Mouse (Mus musculus): ENCODE results near the gene Glra4.

Glra4 gene

DNA sequence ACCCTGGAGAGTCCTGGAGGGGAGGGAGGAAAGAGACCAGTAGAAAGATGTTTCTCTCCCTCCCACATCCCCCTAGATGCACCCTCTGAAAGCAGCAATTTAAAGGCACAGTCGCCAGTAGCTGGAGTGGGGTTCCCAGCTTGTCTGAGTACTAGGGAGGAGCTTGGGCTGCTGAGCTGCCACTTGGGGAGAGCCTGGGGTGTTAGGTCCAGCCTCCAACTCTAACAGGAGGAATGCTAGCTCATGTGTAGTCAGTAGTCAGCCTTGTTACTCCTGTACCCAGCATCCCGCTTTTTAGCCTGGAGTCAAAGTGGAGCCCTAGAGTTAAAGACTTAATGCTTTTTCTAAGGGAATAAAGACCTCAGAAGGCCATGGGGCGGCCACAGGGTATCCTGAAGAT is at the start of gene Glra4:
TSS of gene Glra4 (minus strand) at position 101 of the 400 bp plus-strand sequence.
- no peak for DNase-seq (ENCODE audit: low read depth)

DNA sequence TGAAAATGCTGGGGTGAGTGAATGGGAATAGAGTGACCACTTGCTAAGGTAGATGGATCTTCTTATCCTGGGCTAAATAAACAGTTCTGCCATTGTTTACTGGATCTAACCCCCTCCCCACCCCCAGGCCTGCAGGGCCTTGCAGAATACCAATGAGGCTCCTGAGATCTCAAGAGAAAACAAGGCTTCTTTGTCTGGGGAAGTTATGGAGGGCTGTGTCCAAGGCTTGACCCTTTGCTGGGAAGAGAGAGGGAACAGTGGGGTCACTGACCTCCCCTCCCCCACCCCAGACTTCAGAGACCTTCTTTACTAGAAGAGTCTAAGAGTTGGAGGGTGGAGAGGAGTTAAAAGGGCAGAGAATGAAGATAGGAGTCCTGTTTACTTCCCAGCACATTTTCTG is 48.7 kb upstream of the Glra4 start:
- DNase-seq (ENCODE audit: low read depth): no peak

DNA sequence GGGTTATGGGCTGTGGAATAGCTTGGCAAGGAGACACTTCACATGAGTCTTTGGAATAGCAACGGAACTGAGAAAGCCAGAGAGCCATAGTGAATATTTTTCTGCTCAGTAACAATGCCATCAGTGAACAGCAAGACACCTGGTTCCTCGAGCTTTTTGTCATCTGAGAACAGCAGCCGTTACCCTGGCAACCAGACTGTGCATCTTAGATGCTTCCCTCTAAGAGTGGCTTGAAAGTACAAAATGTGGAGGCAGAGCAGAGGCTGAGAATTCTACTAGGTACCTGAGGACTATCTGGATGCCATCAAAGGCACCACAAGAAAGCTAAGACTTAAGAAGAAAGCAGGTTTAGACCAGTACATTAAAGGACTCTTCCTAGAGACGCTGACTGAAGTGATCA is 45.1 kb upstream of the Glra4 start:
- DNase-seq (ENCODE audit: low read depth): no peak

- no peak for DNase-seq (ENCODE audit: low read depth)
Measured at GRCm38 (mm10) chrX:136822371-136822770, 42.4 kb upstream of the Glra4 start, which contains the start of gene Plp1. Gene Plp1 (plus strand): TSS chrX:136822671.

- peak; percentile 64 for DNase-seq (ENCODE audit: low read depth)
Measured at GRCm38 (mm10) chrX:136820250-136820649, 40.3 kb upstream of the Glra4 start.

GRCm38 (mm10) chrX:136819752-136820151 is 39.8 kb upstream of the Glra4 start:
- no peak for DNase-seq (ENCODE audit: low read depth)

DNA sequence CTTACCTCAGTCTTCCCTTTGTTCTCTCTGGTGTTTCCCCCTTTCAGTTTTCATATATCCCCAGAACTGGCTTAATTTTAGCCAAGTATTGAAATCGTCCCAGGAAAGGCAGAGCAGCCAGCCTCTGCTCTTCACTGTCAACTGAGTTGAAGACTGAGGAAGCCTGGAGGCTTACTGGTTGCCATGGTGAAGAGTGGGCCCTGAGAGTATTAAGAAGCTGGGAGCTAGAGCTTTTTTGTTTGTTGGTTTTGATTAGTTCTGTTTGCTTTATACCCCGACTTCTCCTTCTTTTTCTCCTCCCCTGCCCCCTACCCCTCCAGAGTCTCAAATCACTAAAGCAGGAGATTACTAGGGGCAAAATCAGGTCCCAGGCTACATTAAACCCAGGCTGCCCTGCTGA is 17.3 kb upstream of the Glra4 start:
- no peak for DNase-seq (ENCODE audit: low read depth)

- no peak for DNase-seq (ENCODE audit: low read depth)
Measured at GRCm38 (mm10) chrX:136789446-136789845, 9.5 kb upstream of the Glra4 start.

GRCm38 (mm10) chrX:136779262-136779661 is 679 bp downstream of the Glra4 start:
- no peak for DNase-seq (ENCODE audit: low read depth)

DNA sequence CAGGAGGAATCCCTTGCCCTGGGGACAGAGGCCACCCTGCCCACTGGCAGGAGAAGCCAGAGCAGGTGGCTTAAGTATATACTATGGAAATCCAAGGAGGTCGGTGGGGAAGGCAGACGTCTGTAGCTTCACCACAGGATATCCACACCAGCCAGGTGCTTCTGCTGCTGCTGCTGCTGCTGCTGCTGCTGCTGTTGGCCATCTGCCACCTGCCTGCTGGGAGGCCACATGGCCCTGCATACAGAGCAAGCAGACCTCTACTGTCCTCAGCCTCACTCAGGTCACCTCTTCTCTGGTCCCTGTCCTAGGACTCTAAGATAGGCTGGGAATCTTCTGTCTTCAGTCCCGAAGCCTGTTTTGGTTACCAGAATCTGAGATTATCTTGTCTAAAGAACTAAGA is 1.9 kb downstream of the Glra4 start:
- no peak for DNase-seq (ENCODE audit: low read depth)

- no peak for DNase-seq (ENCODE audit: low read depth)
Measured at GRCm38 (mm10) chrX:136773035-136773434, 6.9 kb downstream of the Glra4 start.

GRCm38 (mm10) chrX:136761103-136762074 is 18.6 kb downstream of the Glra4 start:
- peak; percentile 44 for DNase-seq (ENCODE audit: low read depth)

DNA sequence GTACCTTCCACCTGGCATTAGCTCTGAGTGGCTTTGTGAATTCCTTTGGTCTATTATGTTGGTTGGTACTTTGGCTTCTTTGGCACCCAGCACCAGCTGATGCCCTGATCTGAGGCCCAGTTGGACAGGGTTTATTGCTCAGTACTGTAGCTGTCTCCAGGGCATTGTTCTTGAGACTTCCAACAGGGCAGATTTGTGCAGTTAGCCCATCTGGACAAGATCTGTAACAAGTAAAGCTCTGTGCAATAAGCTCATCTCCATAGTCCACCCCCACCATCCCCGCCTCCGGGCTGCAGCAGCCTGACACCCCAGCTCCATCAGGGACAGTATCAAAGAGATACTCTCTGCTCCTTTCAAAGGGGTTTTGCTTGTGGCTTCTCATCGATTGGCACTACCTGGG is 24.5 kb downstream of the Glra4 start:
- no peak for DNase-seq (ENCODE audit: low read depth)

- DNase-seq (ENCODE audit: low read depth): no peak
Measured at GRCm38 (mm10) chrX:136749329-136749728, 30.6 kb downstream of the Glra4 start.

DNA sequence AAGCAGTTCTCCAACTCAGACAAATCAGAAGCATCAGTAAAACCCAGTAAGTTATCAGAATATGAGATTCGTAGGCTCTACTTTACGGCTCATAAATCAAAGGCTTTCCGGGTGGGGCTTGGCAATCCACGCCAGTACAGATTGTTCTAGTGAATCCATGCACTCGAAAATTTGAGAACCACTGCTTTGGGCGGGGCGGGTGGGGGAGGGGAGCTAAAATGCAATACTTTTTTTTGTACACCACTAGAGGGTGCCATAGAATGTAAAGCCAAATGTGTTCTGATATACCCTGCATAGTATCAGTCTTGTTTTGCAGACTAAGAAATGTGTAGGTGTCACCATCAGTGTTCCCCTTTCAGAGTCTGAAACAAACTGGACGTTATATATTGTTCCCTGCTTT is 35.3 kb downstream of the Glra4 start:
- DNase-seq (ENCODE audit: low read depth): peak; percentile 14

DNA sequence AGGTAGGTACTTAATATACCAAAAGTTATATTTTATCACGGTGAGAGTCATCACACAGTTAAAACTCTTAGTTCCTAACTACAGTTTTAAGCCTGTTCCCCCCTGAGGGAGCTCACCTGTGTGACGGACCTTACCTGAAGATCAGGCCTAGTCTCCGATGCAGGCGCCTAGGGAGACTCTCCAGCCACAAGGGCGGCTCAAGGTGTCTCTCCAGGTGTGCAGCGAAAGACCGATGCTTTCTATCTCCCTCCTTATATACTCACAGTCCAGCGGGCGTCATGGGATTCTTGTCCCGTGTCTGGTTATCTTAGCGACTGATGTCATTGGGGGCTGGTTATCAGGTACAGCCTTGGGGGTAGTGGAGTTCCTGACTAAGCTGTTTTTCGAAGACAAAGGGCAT is 36.5 kb downstream of the Glra4 start, which contains the start of gene Morf4l2:
TSS of gene Morf4l2 (minus strand) at position 232 of the 400 bp plus-strand sequence.
- no peak for DNase-seq (ENCODE audit: low read depth)

DNA sequence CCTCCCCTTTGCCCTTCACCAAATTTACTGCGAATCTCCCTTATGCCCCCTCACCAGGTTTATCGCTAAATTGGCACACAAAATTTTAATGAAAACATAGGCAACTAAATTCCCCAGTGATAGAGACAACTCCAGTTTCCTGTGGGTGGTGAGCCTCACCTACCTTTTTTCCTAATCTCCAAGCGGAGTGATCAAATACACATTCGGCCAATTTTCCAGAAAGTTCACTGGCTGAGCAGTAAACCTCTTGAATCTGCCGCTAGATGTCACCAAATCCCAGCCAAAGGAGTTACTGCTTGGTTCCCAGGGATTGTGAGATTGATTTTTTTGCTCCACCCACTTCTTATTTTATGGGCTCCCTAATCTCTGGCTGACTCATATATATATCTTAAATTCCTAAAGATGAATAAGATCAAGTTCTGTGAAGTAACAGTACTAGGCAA is 37.3 kb downstream of the Glra4 start:
- peak; percentile 82 for DNase-seq (ENCODE audit: low read depth)

GRCm38 (mm10) chrX:136742241-136742640 is 37.7 kb downstream of the Glra4 start:
- DNase-seq (ENCODE audit: low read depth): no peak

GRCm38 (mm10) chrX:136741651-136742201 is 38.2 kb downstream of the Glra4 start:
- DNase-seq (ENCODE audit: low read depth): peak; percentile 87

DNA sequence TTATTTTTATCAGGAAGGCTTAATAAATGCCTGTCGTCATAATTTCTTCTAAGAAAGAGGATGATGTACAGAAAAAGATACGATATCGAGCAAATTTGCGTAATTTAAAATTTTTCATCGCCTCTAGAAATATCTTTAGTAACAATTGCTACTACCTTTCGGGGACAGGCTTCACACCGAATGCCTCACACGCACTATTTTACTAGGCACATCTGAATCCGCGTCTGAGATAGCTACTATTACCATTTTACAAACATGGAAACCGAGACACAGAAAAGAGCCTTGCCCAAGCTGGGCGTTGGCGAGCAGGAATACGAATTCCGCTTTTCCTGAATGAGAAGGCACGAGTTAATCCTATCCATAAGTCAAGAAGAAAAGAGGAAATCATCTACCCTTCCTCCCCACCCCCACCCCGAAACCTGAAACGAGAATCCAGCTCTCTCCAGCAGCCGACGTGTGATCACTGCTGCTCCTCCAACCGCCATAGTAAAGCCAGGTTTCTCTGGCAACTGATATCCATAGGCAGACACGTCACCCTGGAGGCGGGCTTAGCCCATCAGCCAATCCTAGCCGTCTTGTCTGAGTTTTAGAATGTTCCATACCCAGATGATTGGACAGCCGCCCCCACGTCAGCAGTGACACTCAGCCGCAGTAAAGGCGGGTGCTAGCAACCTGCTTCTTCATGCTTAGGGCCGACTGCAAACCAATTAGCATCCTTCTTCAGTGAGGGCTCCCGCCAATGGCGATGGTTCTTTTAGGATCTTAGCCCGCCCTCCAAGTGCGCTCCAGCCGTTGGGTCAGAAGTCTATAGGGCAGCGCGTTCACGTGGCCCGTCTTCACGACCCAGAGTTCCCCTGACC is 38.9 kb downstream of the Glra4 start:
- DNase-seq (ENCODE audit: low read depth): peak; percentile 99

GRCm38 (mm10) chrX:136740087-136740790 is 39.7 kb downstream of the Glra4 start:
- DNase-seq (ENCODE audit: low read depth): peak; percentile 58

- DNase-seq (ENCODE audit: low read depth): no peak
Measured at GRCm38 (mm10) chrX:136732016-136732415, 47.9 kb downstream of the Glra4 start.
